Mouse (Mus musculus) heart, adult 2 months (tissue): ENCODE data around the gene Rtn1. TPM values are rescaled to one million over a fixed set of nuclear protein-coding genes. Genes with fewer than 3 reads are reported as not detected.

Experiments used
- DNase-seq, 2 experiments: peaks; one replicate each; pipeline ENCODE4 v3.0.0; 2021
- H3K27ac ChIP-seq: fragments of 200-600 bp; 2 replicates; pipeline ENCODE4 v1.8.1; 2022
- H3K27me3 ChIP-seq: fragments of 200-500 bp; 2 replicates; pipeline ENCODE4 v1.6.1; 2012; ENCODE audit warnings: mild to moderate bottlenecking, low read length, inconsistent platforms, mixed read lengths; ENCODE audit not compliant: control insufficient read depth, insufficient read depth
- H3K36me3 ChIP-seq: fragments of 200-500 bp; 2 replicates; pipeline ENCODE4 v1.6.1; 2012; ENCODE audit warnings: low read length, inconsistent platforms; ENCODE audit not compliant: control insufficient read depth, insufficient read depth
- H3K4me1 ChIP-seq: fragments of 200-500 bp; 2 replicates; pipeline ENCODE4 v1.6.1; 2011; ENCODE audit warnings: low read length; ENCODE audit not compliant: control insufficient read depth, insufficient read depth
- H3K4me3 ChIP-seq: fragments of 200-600 bp; 2 replicates; pipeline ENCODE4 v1.8.1; 2022
- H3K79me2 ChIP-seq: fragments of 200-500 bp; replicated peaks from 2 replicates; pipeline ENCODE4 v1.6.1; 2012; ENCODE audit warnings: mild to moderate bottlenecking, inconsistent platforms, low read length, moderate library complexity, mixed read lengths; ENCODE audit not compliant: control insufficient read depth, insufficient read depth
- H3K9ac ChIP-seq: fragments of 200-500 bp; 2 replicates; pipeline ENCODE4 v1.6.1; 2012; ENCODE audit warnings: low read depth, mild to moderate bottlenecking, control low read depth, inconsistent platforms, low read length, mixed read lengths
- CTCF ChIP-seq: fragments of 200-600 bp; IDR thresholded peaks from 2 replicates; pipeline ENCODE4 v1.8.1; 2022; ENCODE audit warnings: antibody characterized with exemption, mild to moderate bottlenecking, moderate library complexity
- EP300 ChIP-seq: fragments of 200-500 bp; IDR thresholded peaks from 2 replicates; pipeline ENCODE4 v1.6.1; 2011; ENCODE audit warnings: low read depth, low read length, control low read depth; ENCODE audit not compliant: insufficient read depth
- POLR2A ChIP-seq: fragments of 200-500 bp; IDR thresholded peaks from 2 replicates; pipeline ENCODE4 v1.6.1; 2011; ENCODE audit warnings: mild to moderate bottlenecking, low read depth, low read length, control low read depth; ENCODE audit not compliant: insufficient read depth
- WGBS: fragments of 180-500 bp; shearing (Covaris S2); methylation state at CpG from one replicate; pipeline ENCODE4 v1.1.7; 2018; 5-methylcytosine and 5-hydroxymethylcytosine counted together
- intact Hi-C: fragments of 180-260 bp; cut with DNase I; formaldehyde crosslinking; loops from one replicate; pipeline ENCODE4 v1.15.1; 2025
- polyA plus RNA-seq: library from polyadenylated mRNA; depleted of rRNA; stranded (reverse); fragments of >200 nt; gene quantifications from 2 replicates; pipeline ENCODE4 v1.2.3, GENCODE M21; 2012
- total RNA-seq, 2 experiments: library from RNA; stranded (reverse); gene quantifications; 2 replicates each; pipeline ENCODE4 v1.2.3; 2021

Gene Rtn1
- total and polyA plus RNA-seq, 3 experiments = 2.9 to 3.8 (median 3.5) TPM

GRCm38 (mm10) chr12:72343639-72344038, 65.2 kb downstream of the Rtn1 start:
- no peaks in the 10 kb centered on the region for H3K36me3 ChIP-seq
- WGBS = 21% methylated on average over 2 of the region's 2 CpGs
- H3K4me1 ChIP-seq = peaks cover 1% of the 10 kb centered on the region
- H3K27me3 ChIP-seq = no peaks in the 10 kb centered on the region
- intact Hi-C loops = no loop called here
- no peaks in the 10 kb centered on the region for H3K79me2 ChIP-seq
- TF ChIP-seq POLR2A (no peak), CTCF (no peak), EP300 (no peak)
- H3K4me3 ChIP-seq = no peak overlapping the region
- H3K27ac ChIP-seq = no peak overlapping the region
- H3K9ac ChIP-seq = no peak overlapping the region
- no peak for DNase-seq

GRCm38 (mm10) chr12:72336009-72336408, 72.8 kb downstream of the Rtn1 start:
- no peaks in the 10 kb centered on the region for H3K36me3 ChIP-seq
- intact Hi-C loops = no loop called here
- H3K27ac ChIP-seq = no peak overlapping the region
- no peak for DNase-seq
- no peaks in the 10 kb centered on the region for H3K27me3 ChIP-seq
- no peak overlapping the region for H3K4me3 ChIP-seq
- TF ChIP-seq POLR2A (no peak), CTCF (no peak)
- 83% methylated on average over 13 of the region's 13 CpGs for WGBS
- H3K4me1 ChIP-seq = no peaks in the 10 kb centered on the region
- no peak overlapping the region for H3K9ac ChIP-seq
- H3K79me2 ChIP-seq = no peaks in the 10 kb centered on the region

- no peak for TF ChIP-seq POLR2A
- TF ChIP-seq EP300 = no peak
- no peak for TF ChIP-seq CTCF
- Histone ChIP-seq H3K27me3 (no peaks in the 10 kb centered on the region), H3K4me3 (no peak overlapping the region), H3K27ac (no peak overlapping the region), H3K36me3 (no peaks in the 10 kb centered on the region), H3K79me2 (no peaks in the 10 kb centered on the region), H3K9ac (no peak overlapping the region), H3K4me1 (no peaks in the 10 kb centered on the region)
- intact Hi-C loops = no loop called here
- no peak for DNase-seq
- WGBS = 43% methylated on average over 5 of the region's 5 CpGs
These were observed 76.3 kb downstream of the Rtn1 start for GRCm38 (mm10) chr12:72332488-72333013.

GRCm38 (mm10) chr12:72331912-72332487, 76.9 kb downstream of the Rtn1 start:
- no peak overlapping the region for H3K27ac ChIP-seq
- no peak for DNase-seq
- H3K36me3 ChIP-seq = no peaks in the 10 kb centered on the region
- intact Hi-C loops = no loop called here
- no peaks in the 10 kb centered on the region for H3K27me3 ChIP-seq
- H3K79me2 ChIP-seq = no peaks in the 10 kb centered on the region
- WGBS = 78% methylated on average over 7 of the region's 7 CpGs
- TF ChIP-seq CTCF (no peak), POLR2A (no peak), EP300 (no peak)
- no peak overlapping the region for H3K4me3 ChIP-seq
- no peak overlapping the region for H3K9ac ChIP-seq
- no peaks in the 10 kb centered on the region for H3K4me1 ChIP-seq

- DNase-seq = no peak
- no peaks in the 10 kb centered on the region for H3K79me2 ChIP-seq
- intact Hi-C loops = no loop called here
- no peak overlapping the region for H3K9ac ChIP-seq
- no peaks in the 10 kb centered on the region for H3K27me3 ChIP-seq
- H3K27ac ChIP-seq = no peak overlapping the region
- no peak overlapping the region for H3K4me3 ChIP-seq
- no peaks in the 10 kb centered on the region for H3K4me1 ChIP-seq
- TF ChIP-seq POLR2A (no peak), EP300 (no peak), CTCF (no peak)
- H3K36me3 ChIP-seq = no peaks in the 10 kb centered on the region
These were observed 82.8 kb downstream of the Rtn1 start for GRCm38 (mm10) chr12:72326087-72326486.

GRCm38 (mm10) chr12:72325025-72325424, 83.8 kb downstream of the Rtn1 start:
- intact Hi-C loops = no loop called here
- no peaks in the 10 kb centered on the region for H3K4me1 ChIP-seq
- H3K9ac ChIP-seq = no peak overlapping the region
- DNase-seq = no peak
- no peaks in the 10 kb centered on the region for H3K36me3 ChIP-seq
- H3K27me3 ChIP-seq = no peaks in the 10 kb centered on the region
- WGBS = 76% methylated on average over 5 of the region's 5 CpGs
- no peak overlapping the region for H3K4me3 ChIP-seq
- H3K27ac ChIP-seq = no peak overlapping the region
- no peaks in the 10 kb centered on the region for H3K79me2 ChIP-seq
- TF ChIP-seq CTCF = no peak
- TF ChIP-seq EP300 = no peak
- TF ChIP-seq POLR2A = no peak
